Mouse (Mus musculus) limb, embryonic 14.5 days (tissue): ENCODE measurements around the gene Mthfsl. TPM values are rescaled to one million over a fixed set of nuclear protein-coding genes. Genes with fewer than 3 reads are reported as not detected.
"Not testable (repeated sequence)": the region's sequence is repeated elsewhere in the genome, so short reads cannot be mapped to it uniquely, and the experiment has no call there.

Experiments used
- ATAC-seq: fragments of 200-750 bp; cut with Nextera tagmentation; 2 replicates; pipeline ENCODE4 v1.8.0; 2017; ENCODE audit warnings: low read depth, moderate number of reproducible peaks, moderate TSS enrichment; ENCODE audit not compliant: low FRiP score
- DNase-seq: peaks from one replicate; pipeline ENCODE4 v3.0.0-alpha.2; 2015; ENCODE audit warnings: low spot score
- H3K27ac ChIP-seq: fragments of 300-500 bp; sonication (generic); replicated peaks from 2 replicates; pipeline ENCODE4 v1.5.1; 2014; ENCODE audit warnings: low read depth, mild to moderate bottlenecking, low read length, moderate library complexity, mixed read lengths
- H3K27me3 ChIP-seq: fragments of 300-500 bp; sonication (generic); 2 replicates; pipeline ENCODE4 v1.6.1; 2014; ENCODE audit warnings: low read length, mixed read lengths; ENCODE audit not compliant: control insufficient read depth, insufficient read depth
- H3K36me3 ChIP-seq: fragments of 300-500 bp; sonication (generic); 2 replicates; pipeline ENCODE4 v1.6.1; 2014; ENCODE audit warnings: mild to moderate bottlenecking, low read length, moderate library complexity, mixed read lengths; ENCODE audit not compliant: control insufficient read depth, insufficient read depth
- H3K4me1 ChIP-seq: fragments of 300-500 bp; sonication (generic); 2 replicates; pipeline ENCODE4 v1.6.1; 2014; ENCODE audit warnings: antibody characterized with exemption, low read length, mixed read lengths; ENCODE audit not compliant: control insufficient read depth, insufficient read depth
- H3K4me2 ChIP-seq: fragments of 300-500 bp; sonication (generic); replicated peaks from 2 replicates; pipeline ENCODE4 v1.6.1; 2014; ENCODE audit warnings: low read depth, mild to moderate bottlenecking, low read length, moderate library complexity; ENCODE audit not compliant: severe bottlenecking
- H3K4me3 ChIP-seq: fragments of 300-500 bp; sonication (generic); replicated peaks from 2 replicates; pipeline ENCODE4 v1.5.1; 2014; ENCODE audit warnings: low read length
- H3K9ac ChIP-seq: fragments of 300-500 bp; sonication (generic); 2 replicates; pipeline ENCODE4 v1.6.1; 2014; ENCODE audit warnings: mild to moderate bottlenecking, low read depth, low read length, moderate library complexity; ENCODE audit not compliant: severe bottlenecking
- H3K9me3 ChIP-seq: fragments of 300-500 bp; sonication (generic); 2 replicates; pipeline ENCODE4 v1.6.1; 2016; ENCODE audit warnings: low read length; ENCODE audit not compliant: control insufficient read depth
- WGBS: fragments of 180-500 bp; shearing (Covaris S2); extraction: QIAGEN DNeasy Blood & Tissue Kit; methylation state at CpG from one replicate; pipeline ENCODE4 v1.1.7; 2014; 5-methylcytosine and 5-hydroxymethylcytosine counted together
- polyA plus RNA-seq, 2 experiments: library from polyadenylated mRNA; depleted of rRNA in 1 of 2; stranded (reverse) in 1 of 2; unstranded in 1 of 2; fragments of >200 nt; fragmentation: Nextera tagmentation in 1 of 2; extraction: Ambion mirVana in 1 of 2; gene quantifications; 2 replicates each; pipeline versions ENCODE4 v1.2.1 to v1.2.3; 2012 to 2014

Mthfsl gene
- 24.5 and 29.5 TPM in 2 replicates for polyA plus RNA-seq (2012; rRNA removed)
- 36.1 and 37.5 TPM in 2 replicates for polyA plus RNA-seq (2014; fragmentation: Nextera tagmentation; extraction: Ambion mirVana)

GRCm38 (mm10) chr9:88719989-88720537 is at the start of gene Mthfsl:
TSS of gene Mthfsl (minus strand) at chr9:88720296.
- 28% methylated on average over 11 of the region's 12 CpGs for WGBS

GRCm38 (mm10) chr9:88769470-88769869 is 49.4 kb upstream of the Mthfsl start:
- not testable (repeated sequence) for H3K27me3 ChIP-seq, H3K4me3 ChIP-seq, H3K27ac ChIP-seq, H3K36me3 ChIP-seq, H3K9ac ChIP-seq, H3K4me1 ChIP-seq, DNase-seq, ATAC-seq, H3K9me3 ChIP-seq, H3K4me2 ChIP-seq
- 84% methylated on average over 3 of the region's 5 CpGs for WGBS

More at GRCm38 (mm10) chr9:88719989-88720537, at the start of gene Mthfsl:
- peak within 1 kb of the TSS; percentile 31 for H3K4me3 ChIP-seq
- H3K9me3 ChIP-seq, H3K27me3 ChIP-seq, H3K36me3 ChIP-seq, H3K4me1 ChIP-seq: not testable (repeated sequence)
- DNase-seq (peak; percentile 17), ATAC-seq (peak; percentile 70)
- H3K27ac ChIP-seq = peak within 1 kb of the TSS; percentile 72
- H3K9ac ChIP-seq = 0 out of 2 replicates have a peak within 1 kb of the TSS, but pooled peaks have one; percentile 31
- H3K4me2 ChIP-seq = peak within 1 kb of the TSS; percentile 41

GRCm38 (mm10) chr9:88746687-88747086 is 26.6 kb upstream of the Mthfsl start:
- not testable (repeated sequence) for DNase-seq, H3K4me3 ChIP-seq, H3K36me3 ChIP-seq, H3K27me3 ChIP-seq, H3K9me3 ChIP-seq, H3K4me1 ChIP-seq, H3K4me2 ChIP-seq, ATAC-seq, H3K9ac ChIP-seq, H3K27ac ChIP-seq
- WGBS = no CpG with 5 or more reads among the region's 2 CpGs

GRCm38 (mm10) chr9:88746046-88746445 is 25.9 kb upstream of the Mthfsl start:
- not testable (repeated sequence) for H3K9ac ChIP-seq, H3K27ac ChIP-seq, H3K4me2 ChIP-seq, H3K36me3 ChIP-seq, H3K27me3 ChIP-seq, H3K4me1 ChIP-seq, ATAC-seq, DNase-seq, H3K4me3 ChIP-seq, H3K9me3 ChIP-seq
- WGBS = no CpG with 5 or more reads among the region's 2 CpGs

- not testable (repeated sequence) for H3K36me3 ChIP-seq, H3K27ac ChIP-seq, H3K9me3 ChIP-seq, H3K4me3 ChIP-seq, ATAC-seq, H3K4me1 ChIP-seq, H3K4me2 ChIP-seq, DNase-seq, H3K9ac ChIP-seq, H3K27me3 ChIP-seq
Measured at GRCm38 (mm10) chr9:88735289-88735688, 15.2 kb upstream of the Mthfsl start.

GRCm38 (mm10) chr9:88733182-88733581 is 13.1 kb upstream of the Mthfsl start:
- WGBS = 80% methylated on average over 1 of the region's 1 CpGs
- not testable (repeated sequence) for H3K9me3 ChIP-seq, ATAC-seq, H3K36me3 ChIP-seq, H3K27ac ChIP-seq, H3K9ac ChIP-seq, H3K4me1 ChIP-seq, H3K27me3 ChIP-seq, H3K4me2 ChIP-seq, H3K4me3 ChIP-seq, DNase-seq

- H3K4me2 ChIP-seq, H3K9me3 ChIP-seq, H3K9ac ChIP-seq, H3K27me3 ChIP-seq, H3K27ac ChIP-seq, ATAC-seq, H3K4me3 ChIP-seq, H3K36me3 ChIP-seq, H3K4me1 ChIP-seq, DNase-seq: not testable (repeated sequence)
- 79% methylated on average over 1 of the region's 3 CpGs for WGBS
Measured at GRCm38 (mm10) chr9:88732334-88732733, 12.2 kb upstream of the Mthfsl start.

- not testable (repeated sequence) for DNase-seq, ATAC-seq
Measured at GRCm38 (mm10) chr9:88731728-88732127, 11.6 kb upstream of the Mthfsl start, which contains the start of gene Bcl2a1d. TSS of gene Bcl2a1d (minus strand) at chr9:88731914.

More at GRCm38 (mm10) chr9:88731728-88732127, 11.6 kb upstream of the Mthfsl start, which contains the start of gene Bcl2a1d:
- H3K36me3 ChIP-seq, H3K9ac ChIP-seq, H3K4me1 ChIP-seq, H3K27ac ChIP-seq, H3K27me3 ChIP-seq, H3K4me2 ChIP-seq, H3K9me3 ChIP-seq, H3K4me3 ChIP-seq: not testable (repeated sequence)
- 82% methylated on average over 5 of the region's 5 CpGs for whole genome bisulfite sequencing
